Mouse (Mus musculus) megakaryocyte, embryonic 14.5 days (primary cell): Measurements from ENCODE around the gene Gm960.

Experiments used
- FLI1 ChIP-seq: IDR thresholded peaks from 2 replicates; pipeline ENCODE4 v1.6.1; 2012; ENCODE audit warnings: low read length, inconsistent platforms, mixed read lengths
- GATA1 ChIP-seq: IDR thresholded peaks from 3 replicates; pipeline ENCODE4 v1.6.1; 2012; ENCODE audit warnings: mixed read lengths, low read length, inconsistent platforms, borderline replicate concordance

GRCm38 (mm10) chr19:4741482-4741881 lies 43.0 kb upstream of the Gm960 start:
- TF ChIP-seq GATA1 (no peak), FLI1 (no peak)
